Mouse (Mus musculus) gastrocnemius, adult 2 months (tissue): ENCODE results near the gene Racgap1. TPM values are rescaled to one million over a fixed set of nuclear protein-coding genes. Genes with fewer than 3 reads are reported as not detected.

Experiments used
- DNase-seq: peaks from one replicate; pipeline ENCODE4 v3.0.0; 2022
- H3K27ac ChIP-seq: fragments of 200-600 bp; 2 replicates; pipeline ENCODE4 v1.8.1; 2022; ENCODE audit warnings: mild to moderate bottlenecking
- H3K4me3 ChIP-seq: fragments of 200-600 bp; 2 replicates; pipeline ENCODE4 v1.8.1; 2022; ENCODE audit warnings: mild to moderate bottlenecking, moderate library complexity
- CTCF ChIP-seq: fragments of 200-600 bp; IDR thresholded peaks from 2 replicates; pipeline ENCODE4 v1.8.1; 2022; ENCODE audit warnings: antibody characterized with exemption, mild to moderate bottlenecking, moderate library complexity
- intact Hi-C: fragments of 180-260 bp; cut with DNase I; formaldehyde crosslinking; loops from one replicate; pipeline ENCODE4 v1.15.1; 2025
- total RNA-seq, 2 experiments: library from RNA; stranded (reverse); gene quantifications; 2 replicates each; pipeline ENCODE4 v1.2.3; 2021

Gene Racgap1
- total RNA-seq, 2 experiments from 2014 or later, result 0.89 to 0.94 TPM

GRCm38 (mm10) chr15:99677089-99677488 is 25.6 kb upstream of the Racgap1 start:
- Histone ChIP-seq H3K27ac (no peak overlapping the region), H3K4me3 (no peak overlapping the region)
- DNase-seq, result no peak
- no peak for TF ChIP-seq CTCF
- intact Hi-C loops, result no loop called here

GRCm38 (mm10) chr15:99674866-99675265 is 23.4 kb upstream of the Racgap1 start:
- TF ChIP-seq CTCF, result no peak
- no peak for DNase-seq
- intact Hi-C loops, result no loop called here
- Histone ChIP-seq H3K4me3 (no peak overlapping the region), H3K27ac (no peak overlapping the region)

GRCm38 (mm10) chr15:99671783-99672182 is 20.3 kb upstream of the Racgap1 start:
- no peak for DNase-seq
- Histone ChIP-seq H3K27ac (no peak overlapping the region), H3K4me3 (no peak overlapping the region)
- intact Hi-C loops, result no loop called here
- no peak for TF ChIP-seq CTCF

GRCm38 (mm10) chr15:99670964-99671670 is 19.7 kb upstream of the Racgap1 start:
- intact Hi-C loops, result no loop called here
- no peak for TF ChIP-seq CTCF
- no peak overlapping the region for H3K27ac ChIP-seq
- peak overlapping the region; percentile 76 for H3K4me3 ChIP-seq
- no peak for DNase-seq

GRCm38 (mm10) chr15:99670154-99670821 is 18.8 kb upstream of the Racgap1 start, which contains the start of gene Asic1:
Gene Asic1, plus strand, starts transcription at chr15:99670368.
- Histone ChIP-seq H3K27ac (no peak within 1 kb of the TSS), H3K4me3 (peak within 1 kb of the TSS; percentile 76)
- TF ChIP-seq CTCF, result no peak; the same call in 1 of the 2 replicates
- intact Hi-C loops, result no loop called here
- peak; percentile 80 for DNase-seq

GRCm38 (mm10) chr15:99669392-99669791 is 17.9 kb upstream of the Racgap1 start:
- Histone ChIP-seq H3K4me3 (no peak overlapping the region), H3K27ac (no peak overlapping the region)
- TF ChIP-seq CTCF, result no peak
- no peak for DNase-seq
- intact Hi-C loops, result loop anchor here (1.0 to 5.0 kb wide), 2 partner anchors 73 to 172 kb away; no protein-coding TSS in a partner anchor

GRCm38 (mm10) chr15:99668881-99669280 is 17.4 kb upstream of the Racgap1 start:
- intact Hi-C loops, result loop anchor here (1.0 to 5.0 kb wide), 2 partner anchors 73 to 172 kb away; no protein-coding TSS in a partner anchor
- Histone ChIP-seq H3K4me3 (no peak overlapping the region), H3K27ac (no peak overlapping the region)
- TF ChIP-seq CTCF, result no peak
- peak; percentile 84 for DNase-seq

GRCm38 (mm10) chr15:99667544-99667943 is 16.1 kb upstream of the Racgap1 start:
- no peak for DNase-seq
- no peak overlapping the region for H3K27ac ChIP-seq
- intact Hi-C loops, result loop anchor here (5.0 kb wide), 1 partner anchor 170 kb away; no protein-coding TSS in a partner anchor
- no peak for TF ChIP-seq CTCF
- no peak overlapping the region for H3K4me3 ChIP-seq

- peak; percentile 65 for DNase-seq
- H3K27ac ChIP-seq, result no peak overlapping the region
- intact Hi-C loops, result loop anchor here (5.0 kb wide), 1 partner anchor 168 kb away; no protein-coding TSS in a partner anchor
- TF ChIP-seq CTCF, result no peak
- peak overlapping the region; percentile 67 for H3K4me3 ChIP-seq
Measured at GRCm38 (mm10) chr15:99664600-99665451, 13.4 kb upstream of the Racgap1 start.

- DNase-seq, result no peak
- no peak for TF ChIP-seq CTCF
- Histone ChIP-seq H3K4me3 (peak overlapping the region; percentile 67), H3K27ac (no peak overlapping the region)
- intact Hi-C loops, result no loop called here
Measured at GRCm38 (mm10) chr15:99663964-99664599, 12.6 kb upstream of the Racgap1 start.

GRCm38 (mm10) chr15:99662371-99662770 is 10.9 kb upstream of the Racgap1 start:
- no peak for DNase-seq
- no peak for TF ChIP-seq CTCF
- H3K4me3 ChIP-seq, result no peak overlapping the region
- H3K27ac ChIP-seq, result no peak overlapping the region
- intact Hi-C loops, result no loop called here
